Mouse (Mus musculus): ENCODE results near the gene Ddo. TPM values are rescaled to one million over a fixed set of nuclear protein-coding genes. Genes with fewer than 3 reads are reported as not detected.

Gene Ddo
- total RNA-seq (2014; rRNA removed), result 1.9 and 3.7 TPM in 2 replicates
- 1.2 and 3.1 TPM in 2 replicates for polyA plus RNA-seq (2015; fragmentation: Nextera tagmentation; extraction: Ambion mirVana)

DNA sequence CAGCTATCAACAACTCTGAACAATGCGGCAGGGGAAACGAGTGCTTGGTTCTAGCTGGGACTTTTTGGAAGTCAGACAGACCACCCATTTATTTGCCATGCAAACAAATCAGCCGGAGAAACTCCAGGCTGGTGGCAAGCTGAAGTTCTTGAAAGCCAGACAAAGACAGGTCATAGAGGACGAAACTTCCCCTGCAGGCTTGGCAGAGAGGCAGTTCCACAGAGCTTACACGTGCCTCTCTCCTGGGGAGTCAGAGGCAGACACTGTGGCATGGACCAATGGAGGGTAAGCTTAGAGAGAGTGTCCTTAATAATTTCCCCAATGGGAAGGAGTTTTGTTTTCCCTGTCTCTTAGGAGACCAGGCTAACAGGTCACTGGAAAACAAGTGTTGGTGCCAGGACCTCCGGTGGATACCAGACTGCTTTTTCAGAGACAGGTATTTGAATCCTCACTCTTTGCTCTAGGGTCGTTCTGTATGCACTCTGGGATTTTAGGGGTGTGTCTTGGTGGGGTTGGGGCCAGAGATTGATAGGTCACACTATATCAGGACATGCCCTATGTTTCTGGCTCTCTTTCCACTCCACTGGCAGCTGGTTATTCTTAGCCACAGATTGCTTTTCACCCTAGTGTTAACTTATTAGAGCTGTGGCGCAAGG is at the start of gene Ddo:
TSS of gene Ddo (plus strand) at position 356 of the 656 bp plus-strand sequence.
- Histone ChIP-seq H3K27ac (ENCODE audit: low read depth, low read length) (no peak within 1 kb of the TSS), H3K4me1 (ENCODE audit: insufficient read depth) (no peaks in the 10 kb centered on the region), H3K27me3 (ENCODE audit: insufficient read depth, low read length) (no peaks in the 10 kb centered on the region), H3K4me3 (ENCODE audit: low read depth, low read length) (no peak within 1 kb of the TSS), H3K4me2 (ENCODE audit: low read depth) (no peak within 1 kb of the TSS), H3K9me3 (ENCODE audit: low read length) (no peaks in the 10 kb centered on the region), H3K9ac (no peak within 1 kb of the TSS), H3K36me3 (ENCODE audit: insufficient read depth) (no peaks in the 10 kb centered on the region)
- TF ChIP-seq CTCF (IDR thresholded peaks at IDR 0.05; ENCODE audit: low read depth), result no peak
- DNase-seq (no peak), ATAC-seq (peak; percentile 89)
- 53% methylated on average over 8 of the region's 8 CpGs for WGBS

DNA sequence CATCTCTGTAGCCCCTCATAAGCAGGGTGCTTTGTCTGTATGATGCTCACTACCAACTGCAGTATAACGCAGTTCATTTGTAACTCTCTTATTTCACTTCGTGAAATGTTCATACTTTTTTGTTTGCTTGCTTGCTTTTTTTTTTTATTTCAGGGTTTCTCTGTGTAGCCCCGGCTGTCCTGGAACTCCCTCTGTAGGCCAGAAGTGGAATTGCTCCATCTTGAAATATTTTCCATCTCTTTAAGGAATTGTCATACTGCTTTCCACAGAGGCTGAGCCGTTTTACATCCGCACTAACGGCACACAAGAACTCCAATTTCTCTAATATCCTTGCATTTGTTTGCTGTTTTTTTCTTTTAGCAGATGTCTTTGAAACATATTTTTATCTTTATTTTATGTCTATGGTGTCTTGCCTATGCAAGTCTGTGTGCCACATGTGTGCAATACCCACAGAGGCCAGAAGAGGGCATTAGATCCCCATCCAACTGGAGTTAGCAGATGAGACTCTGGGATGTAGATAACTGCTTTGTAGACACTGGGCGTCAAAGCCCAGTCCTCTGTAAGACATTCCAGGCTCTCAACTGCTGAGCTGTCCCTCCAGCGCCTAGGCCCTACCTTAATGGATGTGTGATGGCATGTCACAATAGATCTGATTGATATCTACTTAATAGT is 46.1 kb upstream of the Ddo start:
- no peak overlapping the region for H3K4me3 ChIP-seq (ENCODE audit: low read depth, low read length)
- no peak overlapping the region for H3K27ac ChIP-seq (ENCODE audit: low read depth, low read length)
- H3K27me3 ChIP-seq (ENCODE audit: insufficient read depth, low read length), result no peaks in the 10 kb centered on the region
- no peak overlapping the region for H3K9ac ChIP-seq
- no peaks in the 10 kb centered on the region for H3K9me3 ChIP-seq (ENCODE audit: low read length)
- H3K4me2 ChIP-seq (ENCODE audit: low read depth), result no peak overlapping the region
- no peaks in the 10 kb centered on the region for H3K4me1 ChIP-seq (ENCODE audit: insufficient read depth)
- 83% methylated on average over 8 of the region's 8 CpGs for WGBS
- peak; percentile 58 for TF ChIP-seq CTCF (IDR thresholded peaks at IDR 0.05; ENCODE audit: low read depth)
- no peaks in the 10 kb centered on the region for H3K36me3 ChIP-seq (ENCODE audit: insufficient read depth)
- ATAC-seq (no peak), DNase-seq (peak; percentile 22)

- DNase-seq (peak; percentile 12), ATAC-seq (peak; percentile 48; the same call in 1 of the 2 replicates)
- TF ChIP-seq CTCF (IDR thresholded peaks at IDR 0.05; ENCODE audit: low read depth), result no peak
- Histone ChIP-seq H3K9me3 (ENCODE audit: low read length) (no peaks in the 10 kb centered on the region), H3K27me3 (ENCODE audit: insufficient read depth, low read length) (no peaks in the 10 kb centered on the region), H3K27ac (ENCODE audit: low read depth, low read length) (no peak overlapping the region), H3K4me2 (ENCODE audit: low read depth) (no peak overlapping the region), H3K4me1 (ENCODE audit: insufficient read depth) (no peaks in the 10 kb centered on the region), H3K36me3 (ENCODE audit: insufficient read depth) (no peaks in the 10 kb centered on the region), H3K4me3 (ENCODE audit: low read depth, low read length) (no peak overlapping the region), H3K9ac (no peak overlapping the region)
- 39% methylated on average over 7 of the region's 7 CpGs for WGBS
Observed at GRCm38 (mm10) chr10:40592186-40592585, 37.6 kb upstream of the Ddo start.

DNA sequence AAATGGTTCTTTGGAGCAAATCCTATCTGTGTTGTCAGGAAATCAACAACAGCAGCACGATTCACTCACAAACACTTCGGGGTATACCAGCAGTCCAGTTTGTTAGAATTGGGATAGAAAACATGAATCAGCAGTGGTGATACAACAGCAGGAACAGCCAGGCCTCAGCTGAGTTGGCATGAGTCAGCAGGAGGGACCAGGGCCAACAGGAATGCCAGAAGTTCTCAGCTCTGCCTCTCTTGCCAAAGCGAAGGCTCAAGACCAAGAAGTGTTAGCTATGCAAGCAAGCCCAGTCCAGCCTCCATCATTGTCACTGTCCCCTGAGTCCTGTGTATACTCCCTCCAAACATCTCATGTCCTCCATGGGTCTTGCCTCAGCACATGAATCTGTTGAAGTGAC is 32.6 kb upstream of the Ddo start:
- 89% methylated on average over 3 of the region's 3 CpGs for WGBS
- no peaks in the 10 kb centered on the region for H3K36me3 ChIP-seq (ENCODE audit: insufficient read depth)
- no peak overlapping the region for H3K4me3 ChIP-seq (ENCODE audit: low read depth, low read length)
- no peak for DNase-seq
- no peaks in the 10 kb centered on the region for H3K4me1 ChIP-seq (ENCODE audit: insufficient read depth)
- no peak overlapping the region for H3K27ac ChIP-seq (ENCODE audit: low read depth, low read length)
- no peak for ATAC-seq
- no peak overlapping the region for H3K4me2 ChIP-seq (ENCODE audit: low read depth)
- H3K27me3 ChIP-seq (ENCODE audit: insufficient read depth, low read length), result no peaks in the 10 kb centered on the region
- no peak overlapping the region for H3K9ac ChIP-seq
- no peaks in the 10 kb centered on the region for H3K9me3 ChIP-seq (ENCODE audit: low read length)
- no peak for TF ChIP-seq CTCF (IDR thresholded peaks at IDR 0.05; ENCODE audit: low read depth)

DNA sequence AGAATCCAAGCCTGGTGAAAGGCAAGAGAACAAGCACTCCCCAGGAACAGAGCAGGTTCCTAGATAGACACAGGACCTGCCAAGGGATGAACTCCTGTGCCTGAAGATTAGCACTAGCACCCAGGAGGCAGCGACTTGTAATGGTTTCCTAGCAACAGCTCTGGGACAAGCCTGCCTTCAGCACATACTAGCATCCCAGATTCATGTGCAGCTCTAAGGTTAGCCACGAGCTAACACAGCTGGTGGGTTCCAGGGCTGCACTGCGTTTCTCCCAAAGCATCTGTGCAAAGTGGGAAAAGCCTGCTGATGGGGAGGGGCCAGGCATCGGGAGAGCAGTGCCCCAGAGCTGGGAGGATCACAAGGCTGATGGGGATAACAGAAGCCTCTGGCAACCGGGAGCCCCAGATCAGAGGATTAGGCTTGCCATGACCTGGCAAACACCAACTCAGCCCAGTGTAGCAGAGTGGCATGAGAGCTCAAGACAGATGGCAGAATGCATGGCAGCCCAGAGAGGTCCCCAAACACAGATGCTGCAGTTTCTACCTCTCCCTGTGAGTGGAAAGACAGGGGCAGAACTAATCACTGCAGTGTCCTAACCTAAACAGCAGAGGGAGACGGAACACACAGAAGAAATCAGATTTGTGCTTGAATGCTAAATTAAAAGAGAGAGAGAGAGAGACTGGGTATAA is 25.0 kb upstream of the Ddo start:
- Histone ChIP-seq H3K27ac (ENCODE audit: low read depth, low read length) (no peak overlapping the region), H3K36me3 (ENCODE audit: insufficient read depth) (no peaks in the 10 kb centered on the region), H3K9me3 (ENCODE audit: low read length) (no peaks in the 10 kb centered on the region), H3K4me2 (ENCODE audit: low read depth) (no peak overlapping the region), H3K4me1 (ENCODE audit: insufficient read depth) (no peaks in the 10 kb centered on the region), H3K9ac (no peak overlapping the region), H3K27me3 (ENCODE audit: insufficient read depth, low read length) (no peaks in the 10 kb centered on the region), H3K4me3 (ENCODE audit: low read depth, low read length) (no peak overlapping the region)
- ATAC-seq (peak; percentile 89), DNase-seq (peak; percentile 50)
- TF ChIP-seq CTCF (IDR thresholded peaks at IDR 0.05; ENCODE audit: low read depth), result peak; percentile 63
- WGBS, result 41% methylated on average over 6 of the region's 6 CpGs

DNA sequence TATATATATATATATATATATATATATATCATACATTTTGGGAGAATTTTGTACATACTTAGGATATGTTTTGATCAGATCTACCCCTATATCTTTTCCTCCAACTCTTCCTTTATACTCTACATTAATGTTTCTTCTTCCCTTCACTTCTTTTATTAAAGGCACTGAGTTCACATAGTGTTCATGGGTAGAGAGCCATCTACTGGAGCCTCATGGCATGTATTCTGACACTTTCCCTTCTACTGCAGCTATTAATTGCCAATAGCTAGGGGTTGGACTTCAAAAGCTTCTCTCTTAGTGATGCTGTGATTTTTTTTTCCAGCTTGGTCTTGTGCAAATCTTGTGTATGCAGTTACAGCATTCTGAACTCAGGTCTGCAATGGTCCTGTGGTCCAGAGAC is 11.8 kb upstream of the Ddo start:
- H3K4me1 ChIP-seq (ENCODE audit: insufficient read depth), result no peaks in the 10 kb centered on the region
- H3K4me3 ChIP-seq (ENCODE audit: low read depth, low read length), result no peak overlapping the region
- ATAC-seq, result no peak
- peak; percentile 13; the same call in 1 of the 2 replicates for TF ChIP-seq CTCF (IDR thresholded peaks at IDR 0.05; ENCODE audit: low read depth)
- no peaks in the 10 kb centered on the region for H3K27me3 ChIP-seq (ENCODE audit: insufficient read depth, low read length)
- no peaks in the 10 kb centered on the region for H3K9me3 ChIP-seq (ENCODE audit: low read length)
- no peak overlapping the region for H3K27ac ChIP-seq (ENCODE audit: low read depth, low read length)
- no peak for DNase-seq
- no peaks in the 10 kb centered on the region for H3K36me3 ChIP-seq (ENCODE audit: insufficient read depth)
- H3K9ac ChIP-seq, result no peak overlapping the region
- H3K4me2 ChIP-seq (ENCODE audit: low read depth), result no peak overlapping the region

GRCm38 (mm10) chr10:40619760-40620159 is 10.1 kb upstream of the Ddo start:
- Histone ChIP-seq H3K36me3 (ENCODE audit: insufficient read depth) (no peaks in the 10 kb centered on the region), H3K9ac (no peak overlapping the region), H3K27ac (ENCODE audit: low read depth, low read length) (no peak overlapping the region), H3K27me3 (ENCODE audit: insufficient read depth, low read length) (no peaks in the 10 kb centered on the region), H3K4me3 (ENCODE audit: low read depth, low read length) (no peak overlapping the region), H3K9me3 (ENCODE audit: low read length) (no peaks in the 10 kb centered on the region), H3K4me2 (ENCODE audit: low read depth) (no peak overlapping the region), H3K4me1 (ENCODE audit: insufficient read depth) (no peaks in the 10 kb centered on the region)
- ATAC-seq (no peak), DNase-seq (no peak)
- TF ChIP-seq CTCF (IDR thresholded peaks at IDR 0.05; ENCODE audit: low read depth), result no peak
- WGBS, result 73% methylated on average over 1 of the region's 1 CpGs

Measured in forebrain, postnatal 0 days (tissue).